Mouse (Mus musculus): ENCODE data around the gene Mrrf.

DNA sequence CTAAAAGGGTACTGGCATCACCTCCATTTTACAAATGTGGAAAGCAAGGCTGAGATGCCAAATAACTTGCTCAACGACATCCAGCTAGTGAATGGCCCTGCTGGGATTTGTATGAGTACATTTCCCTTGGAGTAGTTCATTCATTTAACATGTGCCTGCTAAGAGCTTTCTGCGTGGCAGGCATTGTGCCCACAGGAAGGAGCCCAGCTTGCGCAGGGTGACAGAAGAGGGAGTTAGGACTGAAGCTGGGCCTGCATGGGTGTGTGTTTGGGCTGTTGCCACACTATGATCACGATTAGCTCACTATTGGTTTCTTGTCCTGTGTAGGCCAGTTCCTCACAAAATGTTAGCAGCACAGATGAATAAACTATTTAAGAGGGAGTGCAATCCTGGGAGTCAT, 84.7 kb downstream of the Mrrf start:
- TF ChIP-seq CTCF (IDR thresholded peaks at IDR 0.05; ENCODE audit: low read depth) (no peak), EP300 (optimal IDR thresholded peaks at IDR 0.05) (no peak)
